Mouse (Mus musculus): ENCODE data around the gene Rad21l.

Gene Rad21l

DNA sequence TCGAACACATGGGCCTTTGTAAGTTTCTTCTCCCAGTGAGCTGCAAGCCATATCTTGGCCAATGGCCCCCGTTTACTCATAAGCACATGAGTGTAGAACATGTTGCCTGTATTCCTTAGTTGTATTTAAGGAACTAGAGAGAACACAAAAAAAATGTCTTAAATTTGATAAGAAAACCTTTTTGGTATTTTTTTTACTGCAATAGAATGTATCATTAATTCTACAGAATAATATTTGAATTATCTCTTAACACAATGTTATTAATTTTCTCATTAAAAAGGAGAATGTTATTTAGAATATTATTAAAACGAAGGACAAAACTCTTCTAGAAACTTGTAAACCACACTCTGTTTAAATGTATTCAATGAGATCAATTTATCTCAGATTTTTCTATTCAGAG is at the start of gene Rad21l:
TSS of gene Rad21l (minus strand) at position 101 of the 400 bp plus-strand sequence.
- DNase-seq (ENCODE audit: low read depth, low spot score): no peak

DNA sequence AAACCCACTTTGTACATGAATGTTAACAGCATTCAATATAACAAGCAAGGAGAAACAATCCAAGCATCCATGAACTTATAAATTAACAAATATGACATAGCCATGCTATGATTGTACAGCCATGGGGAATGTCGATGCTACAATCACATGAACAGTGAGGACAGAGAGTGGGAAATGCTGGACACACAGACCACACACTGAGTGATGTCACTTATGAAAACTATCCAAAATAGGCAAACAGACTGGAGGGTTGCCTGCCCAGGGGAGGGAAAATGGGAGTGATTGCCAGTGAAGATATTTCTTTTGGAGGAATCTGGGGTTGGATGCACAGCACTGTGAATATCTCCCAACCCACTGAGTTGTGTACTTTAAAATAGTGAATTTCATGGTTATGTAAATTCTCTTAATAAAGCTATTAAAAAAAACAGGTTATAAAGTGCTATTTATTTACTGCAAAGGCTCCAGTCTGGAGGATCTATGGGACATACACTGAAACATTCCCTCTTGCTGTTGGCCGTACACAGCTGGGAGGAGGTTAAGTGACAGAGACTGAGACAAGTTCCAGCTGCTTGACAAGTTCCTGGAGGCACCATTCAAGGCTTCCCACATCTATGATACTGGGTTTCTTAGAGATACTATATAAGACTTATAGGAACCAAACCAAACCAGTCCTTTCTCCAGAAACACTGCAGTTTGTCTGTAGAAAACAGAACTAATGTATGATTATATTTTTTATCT is 48.2 kb upstream of the Rad21l start:
- DNase-seq (ENCODE audit: low read depth, low spot score): no peak

DNA sequence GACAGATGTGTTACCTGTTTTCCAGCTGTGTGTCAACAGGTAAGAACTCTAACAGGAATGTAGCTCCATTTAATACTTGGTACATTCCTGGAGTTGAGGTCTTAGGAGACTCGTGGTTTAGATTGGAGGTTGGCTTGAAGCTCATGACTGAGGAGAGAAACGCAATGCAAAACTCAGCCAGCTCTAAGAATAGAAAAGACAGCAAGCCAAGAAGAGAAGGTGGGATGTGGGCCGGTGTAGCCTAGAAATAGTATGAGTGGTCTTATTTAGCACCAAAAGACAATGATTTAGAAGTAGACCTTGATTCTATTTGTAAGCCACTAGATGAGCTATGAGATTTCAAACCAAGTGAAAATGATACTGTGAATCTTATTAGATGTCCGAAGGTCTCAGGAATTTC is 47.2 kb upstream of the Rad21l start:
- no peak for DNase-seq (ENCODE audit: low read depth, low spot score)

DNA sequence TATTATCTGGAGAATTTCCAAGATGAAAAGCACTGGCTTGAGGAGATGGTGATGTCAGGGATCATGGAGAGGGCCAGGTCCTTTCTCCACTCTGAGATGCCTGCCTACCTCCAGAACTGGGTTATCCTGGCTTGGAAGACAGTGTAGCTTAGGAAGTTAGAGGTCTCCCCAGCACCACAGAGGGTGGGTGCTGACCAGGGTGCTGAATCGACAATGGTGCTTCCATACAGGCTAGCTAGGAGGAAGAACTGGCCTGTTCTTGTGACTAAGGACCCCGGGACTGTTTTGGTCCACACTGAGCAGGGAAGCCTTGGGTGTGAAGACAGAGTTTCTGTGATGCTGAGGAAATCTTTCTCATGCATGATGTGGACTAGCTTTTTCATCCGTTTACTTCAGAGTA is 44.3 kb upstream of the Rad21l start:
- DNase-seq (ENCODE audit: low read depth, low spot score): no peak

DNA sequence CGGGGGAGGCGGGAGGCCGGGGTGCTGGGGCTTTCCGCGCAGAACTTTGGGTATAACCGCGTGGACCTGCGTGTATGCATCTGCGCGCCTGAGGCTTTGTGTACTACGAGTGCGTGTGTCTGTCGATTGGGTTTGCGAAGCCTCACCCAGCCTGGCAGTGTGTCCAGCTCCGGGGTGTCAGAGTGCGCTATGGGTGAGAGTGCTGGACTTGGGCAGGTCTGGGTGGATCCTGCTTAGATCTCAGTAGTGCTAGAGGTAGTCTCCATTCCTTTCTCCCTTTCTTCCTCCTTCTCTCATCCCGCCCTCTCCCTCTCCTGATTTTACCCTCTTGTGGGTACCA is 34.5 kb upstream of the Rad21l start:
- no peak for DNase-seq (ENCODE audit: low read depth, low spot score)

DNA sequence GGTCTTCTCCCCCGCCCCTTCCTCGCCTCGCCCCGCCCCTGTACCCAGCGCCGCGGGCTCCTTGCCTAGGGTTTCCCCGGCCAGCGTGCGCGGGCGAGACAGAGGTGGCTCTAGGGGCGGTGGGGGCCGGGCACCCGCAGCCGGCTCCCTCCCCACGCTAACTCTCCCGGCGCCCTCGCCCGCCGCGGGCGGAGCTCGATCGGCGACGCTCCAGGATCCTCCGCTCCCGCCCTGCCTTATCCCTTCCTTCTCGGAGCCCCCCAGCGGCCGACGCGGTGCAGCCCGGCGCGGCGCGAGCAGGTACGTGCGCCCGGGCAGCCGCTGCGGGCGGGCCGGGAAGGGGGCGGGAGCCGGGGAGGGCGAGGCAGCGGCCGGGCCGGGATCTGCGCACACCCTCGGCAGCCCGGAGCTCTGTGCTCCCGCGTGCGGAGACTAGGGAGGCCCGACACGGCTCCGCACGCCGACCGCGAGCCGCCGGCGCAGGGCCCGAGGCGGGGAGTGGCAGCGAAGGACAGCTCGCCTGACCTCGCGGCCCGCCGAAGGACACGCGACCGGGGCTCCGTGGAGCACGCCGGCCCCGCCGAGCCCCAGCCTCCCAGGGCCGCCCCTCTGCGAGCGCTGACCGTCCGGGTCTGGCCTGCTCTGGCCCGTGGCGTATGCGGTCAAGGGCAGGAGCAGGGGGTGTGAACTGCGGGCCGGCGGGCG is 34.0 kb upstream of the Rad21l start:
- DNase-seq (ENCODE audit: low read depth, low spot score): no peak

DNA sequence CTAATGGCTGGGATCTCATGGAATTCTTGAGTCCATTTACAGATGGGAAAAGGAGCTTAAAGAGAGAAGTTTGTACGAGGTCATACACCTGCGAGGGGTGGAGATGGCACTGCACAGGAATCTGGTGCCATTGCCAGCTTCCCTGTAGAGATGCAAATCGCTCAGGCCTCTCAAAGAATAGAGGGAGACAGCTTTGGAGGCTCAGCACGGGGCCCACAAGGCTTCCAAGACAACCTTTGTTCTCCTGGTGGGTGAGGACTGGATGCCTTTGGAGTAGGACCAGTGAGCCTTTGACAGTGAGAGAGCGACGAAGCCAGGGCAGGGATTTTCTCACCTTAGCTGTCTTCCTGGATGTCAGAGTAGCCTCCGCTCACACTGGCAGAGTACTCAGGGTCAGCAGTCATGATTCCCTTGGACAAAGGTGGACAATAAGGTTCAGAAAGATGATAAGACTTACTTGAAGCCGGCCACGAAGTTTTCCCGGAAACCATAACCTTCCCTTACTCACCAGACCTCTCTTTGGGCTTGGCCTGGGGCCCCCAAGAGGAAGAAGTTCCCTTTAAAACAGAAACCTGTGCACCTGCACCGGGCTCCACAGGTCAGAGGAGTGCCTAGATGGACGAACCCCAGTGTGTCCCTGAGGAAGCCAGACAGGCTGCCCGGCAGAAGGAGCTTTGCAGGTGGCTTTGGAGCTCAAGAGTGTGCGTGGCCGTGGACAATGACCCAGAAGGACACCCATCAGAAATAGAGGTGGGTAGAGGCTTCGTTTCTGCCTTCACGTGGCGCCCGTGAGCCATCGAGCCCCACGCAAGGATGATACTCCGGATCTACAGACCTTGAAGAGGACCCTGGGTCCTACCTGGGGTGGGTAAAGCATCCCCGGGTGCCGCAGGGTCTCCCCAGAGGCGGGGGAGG is 33.2 kb upstream of the Rad21l start, which contains the start of gene Tmem74b:
TSS of gene Tmem74b (plus strand) at position 778 of the 915 bp plus-strand sequence.
- DNase-seq (ENCODE audit: low read depth, low spot score): no peak

DNA sequence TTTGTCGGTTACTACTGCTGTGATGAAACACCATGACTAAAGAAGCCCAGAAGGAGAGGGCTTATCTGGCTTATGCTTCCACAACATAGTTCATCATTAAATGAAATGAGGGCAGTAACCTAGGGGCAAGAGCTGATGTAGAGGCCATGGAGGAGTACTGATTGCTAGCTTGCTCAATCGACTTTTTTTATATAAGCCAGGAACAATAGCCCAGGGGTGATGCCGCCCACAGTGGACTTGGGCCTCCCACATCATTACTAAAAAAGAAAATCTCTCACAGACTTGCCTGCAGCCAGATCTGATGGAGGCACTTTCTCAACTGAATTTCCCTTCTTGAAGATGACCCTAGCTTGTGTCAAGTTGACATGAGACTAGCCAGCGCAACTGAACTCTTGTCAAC is 14.6 kb upstream of the Rad21l start:
- DNase-seq (ENCODE audit: low read depth, low spot score): no peak

DNA sequence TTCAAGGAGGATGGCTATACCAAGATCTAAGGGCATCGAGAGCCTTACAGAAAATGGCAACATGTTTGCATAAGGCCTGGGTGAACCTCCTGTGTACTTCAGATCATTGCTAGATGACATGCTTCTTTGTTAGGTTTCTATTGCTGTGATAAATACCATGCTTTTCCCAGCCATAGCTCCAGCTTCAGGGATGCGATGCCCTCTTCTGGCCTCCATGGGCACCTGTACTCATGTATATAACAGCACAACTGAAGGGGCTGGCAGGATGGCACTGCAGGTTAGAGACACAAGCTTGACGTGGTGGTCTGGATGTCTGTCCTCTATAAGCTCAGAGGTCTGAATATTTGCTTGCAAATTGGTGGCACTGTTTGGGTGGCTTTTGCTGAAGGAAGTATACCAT is 14.0 kb upstream of the Rad21l start:
- no peak for DNase-seq (ENCODE audit: low read depth, low spot score)

DNA sequence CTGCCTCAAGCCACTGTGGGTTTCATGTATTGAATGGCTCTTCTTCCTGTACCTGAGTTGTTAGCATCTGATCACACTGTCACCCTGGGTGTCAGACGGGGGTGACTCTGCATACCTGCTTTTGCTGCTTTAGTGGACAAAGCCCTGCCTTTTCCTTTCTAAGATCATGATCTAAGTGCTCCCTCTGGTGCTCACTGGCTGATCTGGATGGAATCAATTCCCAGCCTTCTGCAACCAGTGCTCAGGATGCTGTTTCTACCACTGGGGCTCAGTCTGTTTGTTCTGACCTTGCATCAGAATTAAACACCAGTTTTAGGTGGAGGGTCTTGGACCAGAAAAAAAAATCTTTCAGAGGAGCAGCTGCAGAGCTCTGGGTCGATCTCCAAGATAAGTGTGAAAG is 7.9 kb upstream of the Rad21l start:
- DNase-seq (ENCODE audit: low read depth, low spot score): no peak

DNA sequence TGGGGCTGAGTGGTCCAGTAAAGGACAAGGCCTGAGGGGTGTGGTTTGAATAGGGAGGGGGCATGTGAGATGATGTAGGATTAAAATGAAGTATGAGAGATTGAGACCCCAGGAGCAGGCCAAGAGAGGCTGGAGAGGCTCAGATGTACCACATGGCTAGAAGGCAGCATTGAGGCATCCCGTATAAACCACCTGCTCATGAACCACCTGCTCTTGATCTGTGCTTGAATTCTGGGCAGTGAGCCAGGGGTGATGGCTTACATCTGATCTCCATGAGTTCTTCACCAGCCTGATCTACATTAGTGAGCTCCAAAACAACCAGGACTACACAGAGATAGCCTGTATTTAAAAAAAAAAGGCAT is 2.6 kb upstream of the Rad21l start:
- no peak for DNase-seq (ENCODE audit: low read depth, low spot score)

DNA sequence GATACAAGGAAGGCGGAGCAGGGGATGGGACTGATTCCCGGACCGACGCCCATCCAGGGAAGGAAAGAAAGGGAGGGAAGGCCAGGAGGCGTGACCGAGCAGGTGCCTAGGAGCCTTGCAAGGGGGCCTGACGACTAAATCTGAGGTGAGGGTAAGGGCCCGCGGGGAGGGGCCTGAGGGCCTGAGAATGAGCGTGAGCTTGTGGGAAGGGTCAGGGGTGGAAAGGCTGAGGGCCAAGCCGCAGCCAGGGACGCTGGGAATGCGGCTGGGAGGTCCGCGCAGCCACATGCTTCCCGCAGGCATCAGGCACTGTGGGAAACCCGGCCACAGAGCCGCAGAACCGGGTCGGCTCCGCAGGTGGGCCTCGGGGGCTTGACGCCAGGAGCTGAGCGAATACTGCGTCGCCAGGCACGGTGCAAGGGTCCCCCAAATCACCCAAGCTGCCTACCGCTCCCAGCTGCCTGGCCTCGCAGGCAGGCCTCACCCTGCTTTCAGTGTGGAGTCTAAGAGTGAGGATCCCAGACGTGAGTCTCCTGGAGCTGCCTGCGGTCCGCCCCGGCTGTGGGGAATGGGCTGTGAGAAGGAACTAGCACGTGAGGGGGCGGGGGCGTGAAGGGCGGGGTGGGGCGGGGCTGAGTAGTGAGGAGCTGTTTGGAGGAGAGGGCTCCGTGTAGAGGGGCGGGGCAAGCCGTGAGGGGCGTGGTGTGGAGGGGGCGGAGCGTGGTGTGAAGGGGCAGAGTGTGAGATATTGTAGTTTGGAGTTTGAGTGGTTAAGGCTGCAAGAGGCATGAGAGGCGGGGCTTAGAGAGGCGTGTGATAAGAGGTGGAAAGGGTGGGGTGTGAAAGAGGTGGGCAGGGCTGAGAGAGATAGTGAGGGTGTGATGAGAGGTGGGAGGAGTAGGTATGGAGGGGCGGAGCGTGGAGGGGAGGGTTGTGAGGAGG is 2.0 kb upstream of the Rad21l start:
- no peak for DNase-seq (ENCODE audit: low read depth, low spot score)

DNA sequence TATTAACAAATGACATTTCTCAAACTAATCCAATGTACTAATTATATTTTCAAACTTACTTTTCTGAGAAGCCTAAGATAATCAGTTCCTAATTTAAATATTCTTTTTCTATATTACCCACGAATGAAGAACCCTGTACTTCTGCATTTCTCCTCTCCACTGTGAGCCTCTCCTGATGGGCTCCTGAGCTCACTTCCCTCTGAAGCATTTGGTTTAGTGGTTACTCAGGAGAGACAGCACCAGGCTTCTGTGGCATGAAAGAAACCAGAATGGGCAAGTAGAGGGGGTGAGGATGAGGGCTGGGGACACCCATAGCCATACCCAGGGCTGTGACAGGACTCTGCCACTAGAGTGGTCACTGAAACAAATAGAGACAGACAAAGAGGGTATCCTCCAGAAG is 16.3 kb downstream of the Rad21l start:
- DNase-seq (ENCODE audit: low read depth, low spot score): no peak

DNA sequence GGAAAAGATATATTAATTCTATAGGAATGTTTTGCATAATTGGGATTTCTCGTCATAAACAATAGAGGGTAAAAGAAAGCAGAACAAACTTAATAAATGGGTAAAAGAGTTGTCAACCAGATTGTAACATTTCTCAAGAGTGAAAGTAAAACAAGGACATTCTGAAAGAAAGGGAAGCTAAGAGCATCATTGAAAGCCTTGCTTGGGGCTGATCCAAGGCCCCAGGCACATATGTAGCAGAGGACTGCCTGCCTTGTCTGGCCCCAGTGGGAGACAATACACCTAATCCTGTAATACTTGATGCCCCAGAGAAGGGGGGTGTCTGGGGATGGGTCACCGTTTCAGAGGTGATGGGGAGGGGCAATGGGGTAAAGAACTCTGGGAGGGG is 32.3 kb downstream of the Rad21l start:
- no peak for DNase-seq (ENCODE audit: low read depth, low spot score)

DNA sequence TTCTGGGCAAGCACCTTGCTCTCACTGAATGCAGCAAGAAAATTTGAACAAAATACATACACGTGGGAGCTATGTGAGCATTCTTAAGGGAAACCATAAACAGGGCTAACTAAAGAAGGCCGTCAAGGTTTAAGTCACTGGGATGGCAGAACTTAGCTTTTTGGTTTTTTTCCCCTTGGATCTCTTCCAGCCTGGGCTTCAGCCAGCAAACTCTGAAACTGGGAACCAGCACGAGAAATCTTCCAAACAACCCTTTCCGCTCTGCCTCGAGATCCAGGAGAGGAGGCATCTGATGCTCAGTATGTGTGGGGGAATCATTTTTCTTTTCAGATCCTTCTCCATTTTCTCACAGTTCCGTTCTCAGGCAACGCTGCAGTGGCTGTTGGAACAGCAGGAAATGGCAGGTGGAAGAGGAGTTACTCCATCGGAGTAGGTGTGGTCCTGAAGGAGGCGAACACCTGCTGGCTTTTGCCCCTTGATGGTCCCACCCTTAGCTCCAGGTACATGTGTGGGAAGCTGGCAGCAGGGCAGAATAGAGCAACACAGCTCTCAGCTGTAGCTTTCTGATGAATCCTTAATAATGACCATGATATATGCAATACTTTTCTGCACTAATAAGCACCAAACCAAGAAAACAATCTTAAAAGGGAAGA is 32.8 kb downstream of the Rad21l start:
- no peak for DNase-seq (ENCODE audit: low read depth, low spot score)

DNA sequence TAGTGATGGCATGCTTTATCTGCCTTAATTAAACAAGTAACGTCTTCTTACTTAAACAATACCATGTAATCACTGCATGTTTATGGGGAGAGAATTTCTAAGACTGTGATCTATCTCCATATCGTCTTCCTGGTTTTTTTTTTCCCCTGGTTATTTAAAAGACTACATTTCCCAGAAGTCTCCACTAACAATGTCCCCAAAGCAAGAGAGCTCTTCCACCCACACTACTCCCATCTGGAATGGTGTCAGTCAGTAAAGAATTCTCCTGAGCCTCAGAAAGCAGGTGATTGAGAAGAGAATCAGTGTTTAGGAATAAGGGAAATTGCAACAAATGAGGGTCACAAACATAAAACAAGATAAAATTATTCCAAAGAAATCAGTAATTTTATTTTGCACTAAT is 33.4 kb downstream of the Rad21l start:
- DNase-seq (ENCODE audit: low read depth, low spot score): no peak

DNA sequence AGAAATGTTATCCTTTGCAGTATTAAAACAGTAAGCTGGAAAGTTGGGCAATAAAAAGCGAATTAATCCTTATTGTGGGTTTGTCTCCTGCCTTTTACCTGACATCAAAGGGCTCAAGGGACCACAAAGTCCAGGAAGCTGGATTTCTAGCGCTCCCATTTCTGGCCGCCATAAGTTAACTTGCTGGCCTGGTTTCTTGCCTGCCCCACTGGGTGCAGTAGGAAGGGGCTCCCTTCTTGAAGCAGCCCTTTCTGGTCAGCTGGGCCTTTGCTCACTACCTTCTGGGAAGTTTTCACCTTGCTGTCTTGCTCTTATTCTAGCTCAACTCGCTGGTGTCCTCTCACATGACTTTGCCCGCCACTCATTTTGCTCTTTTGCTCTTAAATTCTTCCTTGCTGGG is 35.4 kb downstream of the Rad21l start:
- DNase-seq (ENCODE audit: low read depth, low spot score): no peak

DNA sequence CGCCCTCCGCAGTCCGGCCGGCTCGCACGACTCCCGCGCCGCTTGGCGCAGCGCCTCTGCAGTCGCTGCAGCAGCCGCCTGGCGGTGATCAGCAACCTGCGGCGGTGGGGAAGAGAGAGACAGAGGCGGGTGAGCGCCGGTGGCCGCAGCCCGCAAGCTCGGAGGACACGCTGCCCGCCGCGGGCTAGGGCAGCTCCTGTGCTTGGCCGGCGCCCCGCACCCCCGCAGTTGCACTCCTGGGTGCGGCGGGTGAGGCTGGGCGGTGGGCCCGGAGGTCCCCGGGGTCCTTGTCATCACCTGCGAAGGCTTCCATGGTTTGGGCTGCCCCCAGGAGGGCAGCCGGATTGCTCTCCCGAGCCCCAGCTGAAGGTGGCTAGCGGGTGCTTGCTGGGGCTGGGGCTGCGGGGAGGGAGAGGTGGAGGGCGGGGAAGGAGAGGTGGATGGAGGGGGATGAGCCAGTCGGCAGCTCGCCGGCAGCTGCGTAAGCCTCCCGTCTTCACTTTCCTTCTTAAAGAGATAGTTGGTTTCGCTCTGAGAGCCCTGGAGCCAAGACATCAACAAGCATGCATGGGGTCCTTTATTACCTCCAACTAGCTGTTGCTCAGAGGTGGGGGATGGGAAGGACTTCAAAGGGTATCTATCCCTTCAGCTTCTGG is 36.0 kb downstream of the Rad21l start, which contains the start of gene Snph:
TSS of gene Snph (minus strand) at position 435 of the 656 bp plus-strand sequence.
- DNase-seq (ENCODE audit: low read depth, low spot score): no peak

DNA sequence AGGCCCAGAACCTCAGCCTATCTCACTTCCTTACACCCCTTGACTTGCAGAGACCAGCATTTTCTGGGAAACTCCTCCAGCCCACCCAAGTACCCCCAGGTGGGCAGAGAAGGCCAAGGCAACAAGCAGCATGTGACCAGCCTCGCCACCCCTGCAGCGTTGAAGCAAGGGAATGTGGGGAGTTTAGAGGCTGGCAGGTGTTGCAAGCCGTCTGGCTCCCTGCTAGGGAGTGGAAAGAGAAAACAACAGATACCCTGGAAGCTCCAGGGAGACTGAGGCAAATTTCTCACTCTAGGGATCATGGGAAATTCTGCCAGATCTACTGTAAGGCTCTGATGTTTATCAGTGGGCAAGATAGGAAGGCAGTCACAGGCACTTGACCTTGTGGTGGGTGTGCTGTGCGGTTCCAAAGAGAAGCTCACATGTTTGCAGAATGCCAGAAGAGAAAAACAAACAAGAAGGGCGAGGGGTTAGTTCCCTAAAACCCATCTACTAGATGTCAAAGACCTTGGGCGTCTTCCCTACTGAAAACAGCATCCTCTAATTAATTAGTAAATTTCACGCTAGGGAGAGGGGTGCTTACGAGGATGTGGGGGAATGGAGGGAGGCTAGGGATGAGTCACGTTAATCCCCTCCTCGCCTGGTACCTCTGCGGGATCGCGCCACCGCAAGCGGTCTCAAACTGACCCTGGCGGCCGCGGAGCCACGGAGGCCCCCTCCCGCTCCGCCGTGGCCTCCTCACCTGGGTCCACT is 36.8 kb downstream of the Rad21l start:
- DNase-seq (ENCODE audit: low read depth, low spot score): no peak

Data from skeletal muscle tissue, adult 2 months (tissue).